Mouse (Mus musculus): ENCODE data around the gene Ptprcap.

The Ptprcap gene

DNA sequence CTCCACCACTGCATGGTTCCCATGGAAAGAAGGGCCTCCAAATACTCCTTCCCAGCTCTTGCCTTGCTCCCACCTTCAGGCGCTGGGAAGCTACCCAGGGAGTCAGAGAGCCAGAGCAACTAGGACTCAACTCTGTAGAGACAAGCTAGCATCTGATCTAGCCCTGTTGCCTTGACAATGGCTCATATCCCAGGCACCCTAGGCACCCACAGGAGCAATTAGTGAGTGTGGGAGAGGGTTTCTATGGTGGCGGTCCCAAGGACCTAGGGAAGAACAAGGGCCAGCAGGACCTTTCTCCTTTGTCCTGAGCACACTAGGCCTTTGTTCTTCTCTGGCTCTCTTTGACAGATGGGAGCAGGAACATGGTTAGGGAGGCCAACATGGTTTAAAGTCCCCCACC lies 30.3 kb downstream of the Ptprcap start:
- in situ Hi-C loops (cut with MboI; ENCODE audit: low pct_unique_long_range_greater_than_20kb in 1 of 2, low sequenced_read_pairs in 2 of 2, unreplicated experiment in 1 of 2) = no loop called here

- in situ Hi-C loops (cut with MboI; ENCODE audit: low pct_unique_long_range_greater_than_20kb in 1 of 2, low sequenced_read_pairs in 2 of 2, unreplicated experiment in 1 of 2) = no loop called here
These were observed 31.9 kb downstream of the Ptprcap start for GRCm38 (mm10) chr19:4184976-4185975.

GRCm38 (mm10) chr19:4187303-4187702 lies 33.9 kb downstream of the Ptprcap start:
- in situ Hi-C loops (cut with MboI; ENCODE audit: low pct_unique_long_range_greater_than_20kb in 1 of 2, low sequenced_read_pairs in 2 of 2, unreplicated experiment in 1 of 2) = no loop called here

GRCm38 (mm10) chr19:4189051-4189620 lies 35.7 kb downstream of the Ptprcap start:
- in situ Hi-C loops (cut with MboI; ENCODE audit: low pct_unique_long_range_greater_than_20kb in 1 of 2, low sequenced_read_pairs in 2 of 2, unreplicated experiment in 1 of 2) = no loop called here

DNA sequence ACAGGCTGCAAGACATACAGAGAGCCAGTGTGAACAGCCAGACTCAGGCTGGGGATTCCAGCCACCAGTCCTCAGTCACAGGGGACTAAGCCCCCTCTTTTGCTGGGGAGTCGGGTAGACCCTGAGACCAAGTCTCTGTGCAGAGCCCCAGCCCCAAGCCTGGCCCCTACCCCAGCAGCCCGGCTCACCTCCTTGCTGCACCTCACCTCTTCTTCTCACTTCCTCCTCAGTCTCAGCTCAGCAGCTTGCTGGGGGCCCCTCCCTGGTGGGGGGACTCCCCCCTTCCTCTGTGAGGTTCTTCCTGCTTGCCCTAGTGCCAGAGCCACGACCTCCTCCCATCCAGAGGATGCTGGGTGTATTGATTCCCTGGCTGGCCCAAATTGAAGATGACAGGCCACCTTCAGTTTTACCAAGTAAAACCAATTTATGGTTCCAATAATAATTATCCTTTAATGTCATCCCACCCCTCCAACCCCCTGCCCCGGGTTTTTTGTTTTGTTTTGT lies 37.5 kb downstream of the Ptprcap start, which contains the start of gene Tbc1d10c:
Gene Tbc1d10c (minus strand): TSS at position 454 of the 504 bp plus-strand sequence.
- in situ Hi-C loops (cut with MboI; ENCODE audit: low pct_unique_long_range_greater_than_20kb in 1 of 2, low sequenced_read_pairs in 2 of 2, unreplicated experiment in 1 of 2) = no loop called here

- in situ Hi-C loops (cut with MboI; ENCODE audit: low pct_unique_long_range_greater_than_20kb in 1 of 2, low sequenced_read_pairs in 2 of 2, unreplicated experiment in 1 of 2) = no loop called here
These were observed 38.3 kb downstream of the Ptprcap start, which contains the start of gene Ppp1ca for GRCm38 (mm10) chr19:4191528-4192250. Gene Ppp1ca (plus strand): TSS chr19:4192065.

DNA sequence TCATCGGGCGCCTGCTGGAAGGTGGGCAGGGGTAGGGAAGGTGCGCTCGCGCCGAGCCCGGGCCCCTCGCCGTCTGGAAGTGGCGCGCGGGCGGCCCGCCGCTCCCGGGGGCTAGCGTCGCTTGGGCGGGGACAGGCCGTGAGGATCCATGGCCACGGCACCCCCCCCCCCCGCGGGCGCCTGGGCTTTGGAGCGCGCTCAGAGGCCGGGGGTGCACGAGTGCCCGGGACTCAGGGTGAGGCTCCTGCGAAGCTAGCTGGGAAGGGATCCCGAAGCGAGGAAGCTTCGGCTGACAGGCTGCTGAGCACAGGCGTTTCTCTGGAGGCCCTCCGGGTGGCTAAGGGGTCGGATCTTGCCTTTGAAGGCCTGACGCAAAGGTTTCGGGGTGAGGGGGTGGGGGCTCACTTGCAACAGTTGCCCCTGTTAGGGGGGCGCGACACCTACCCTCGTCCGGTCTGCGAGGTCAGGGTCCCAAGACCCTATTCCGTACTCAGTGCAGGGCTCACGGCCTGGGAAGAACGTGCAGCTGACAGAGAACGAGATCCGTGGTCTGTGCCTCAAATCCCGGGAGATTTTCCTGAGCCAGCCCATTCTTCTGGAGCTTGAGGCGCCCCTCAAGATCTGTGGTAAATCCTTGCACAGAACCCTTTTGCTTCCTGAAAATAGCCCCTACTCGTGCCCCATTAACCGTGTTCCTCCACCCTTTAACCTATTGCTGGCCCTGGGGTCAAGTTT lies 39.0 kb downstream of the Ptprcap start:
- in situ Hi-C loops (cut with MboI; ENCODE audit: low pct_unique_long_range_greater_than_20kb in 1 of 2, low sequenced_read_pairs in 2 of 2, unreplicated experiment in 1 of 2) = no loop called here

DNA sequence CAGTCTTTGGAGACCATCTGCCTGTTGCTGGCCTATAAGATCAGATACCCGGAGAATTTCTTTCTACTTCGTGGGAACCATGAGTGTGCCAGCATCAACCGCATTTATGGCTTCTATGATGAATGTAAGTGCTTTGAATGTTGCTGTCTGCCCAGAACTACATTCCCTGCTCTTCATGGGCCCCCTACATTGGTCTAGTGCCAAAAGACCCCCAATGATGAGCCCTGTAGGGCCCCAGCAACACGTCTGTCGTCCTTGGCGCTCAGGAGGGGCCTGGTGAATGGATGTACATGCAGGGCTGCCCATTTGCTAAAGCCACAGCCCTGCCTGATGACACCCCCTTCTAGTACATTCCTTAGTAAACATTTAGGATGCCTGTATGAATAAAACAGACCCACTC lies 39.7 kb downstream of the Ptprcap start:
- in situ Hi-C loops (cut with MboI; ENCODE audit: low pct_unique_long_range_greater_than_20kb in 1 of 2, low sequenced_read_pairs in 2 of 2, unreplicated experiment in 1 of 2) = no loop called here

DNA sequence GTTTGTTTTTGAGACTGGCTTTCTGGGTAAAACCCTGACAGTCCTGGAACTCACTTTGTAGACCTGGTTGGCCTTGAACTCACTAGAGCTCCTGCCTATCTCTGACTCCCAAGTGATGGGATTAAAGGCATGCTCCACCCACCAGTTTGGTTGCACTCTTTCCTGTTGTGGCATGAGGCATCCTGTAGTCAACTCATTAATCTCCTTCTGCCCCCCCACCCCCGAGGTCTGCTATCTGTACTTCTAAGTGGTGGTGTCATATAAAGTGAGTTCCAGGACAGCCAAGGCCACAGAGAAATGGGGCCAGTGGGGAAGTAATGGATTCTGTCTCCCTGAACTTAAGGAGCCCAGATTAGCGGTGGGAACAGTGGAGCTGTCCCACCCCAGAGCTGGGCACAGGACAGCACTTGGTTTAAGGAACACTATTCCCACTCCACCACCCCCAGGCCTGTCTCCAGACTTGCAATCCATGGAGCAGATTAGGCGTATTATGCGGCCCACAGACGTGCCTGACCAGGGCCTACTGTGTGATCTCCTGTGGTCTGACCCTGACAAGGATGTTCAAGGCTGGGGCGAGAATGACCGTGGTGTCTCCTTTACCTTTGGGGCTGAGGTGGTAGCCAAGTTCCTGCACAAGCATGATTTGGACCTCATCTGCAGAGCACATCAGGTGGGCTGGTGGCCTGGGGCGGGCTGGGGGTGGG lies 40.8 kb downstream of the Ptprcap start:
- in situ Hi-C loops (cut with MboI; ENCODE audit: low pct_unique_long_range_greater_than_20kb in 1 of 2, low sequenced_read_pairs in 2 of 2, unreplicated experiment in 1 of 2) = no loop called here

GRCm38 (mm10) chr19:4194776-4195650 lies 41.6 kb downstream of the Ptprcap start:
- in situ Hi-C loops (cut with MboI; ENCODE audit: low pct_unique_long_range_greater_than_20kb in 1 of 2, low sequenced_read_pairs in 2 of 2, unreplicated experiment in 1 of 2) = no loop called here

DNA sequence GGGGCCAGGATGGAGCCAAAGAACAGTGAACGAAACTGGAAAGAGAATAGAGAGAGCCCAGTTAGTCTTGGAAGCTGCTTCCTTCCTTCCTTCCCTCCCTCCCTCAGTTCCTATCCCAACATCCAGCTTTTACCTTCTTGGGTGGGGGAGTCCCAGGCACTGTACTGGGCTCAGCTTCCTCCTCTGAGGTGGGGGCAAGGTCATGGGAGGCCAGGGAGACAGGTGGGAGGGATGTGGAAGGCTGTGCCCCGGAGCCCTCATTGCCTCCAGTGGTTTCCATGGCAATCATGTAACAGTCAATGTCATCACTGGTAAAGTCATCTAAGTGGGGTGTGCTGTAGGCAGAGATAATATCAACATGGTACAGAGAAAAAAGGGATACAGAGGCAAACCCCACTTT lies 42.6 kb downstream of the Ptprcap start:
- in situ Hi-C loops (cut with MboI; ENCODE audit: low pct_unique_long_range_greater_than_20kb in 1 of 2, low sequenced_read_pairs in 2 of 2, unreplicated experiment in 1 of 2) = no loop called here

DNA sequence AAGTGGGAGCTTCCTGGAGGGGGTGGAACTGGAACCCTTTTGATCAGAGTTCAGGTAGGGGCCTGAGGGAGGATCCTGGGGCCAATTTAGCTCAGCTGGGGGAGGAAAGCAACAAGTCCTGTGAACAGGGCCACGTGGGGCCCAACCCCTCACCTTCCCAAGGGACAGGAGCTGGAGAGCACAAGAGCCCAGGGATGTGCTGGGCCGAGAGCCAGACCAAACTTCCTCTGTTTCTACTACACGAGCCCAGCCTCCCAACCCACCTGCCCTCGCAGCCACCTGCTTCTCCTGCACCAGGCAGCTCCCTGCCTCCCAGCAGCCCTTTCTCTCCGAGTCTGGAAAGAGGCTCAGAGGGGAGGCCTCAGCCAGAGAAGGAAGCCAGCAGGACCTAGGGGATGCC lies 43.1 kb downstream of the Ptprcap start:
- in situ Hi-C loops (cut with MboI; ENCODE audit: low pct_unique_long_range_greater_than_20kb in 1 of 2, low sequenced_read_pairs in 2 of 2, unreplicated experiment in 1 of 2) = no loop called here

DNA sequence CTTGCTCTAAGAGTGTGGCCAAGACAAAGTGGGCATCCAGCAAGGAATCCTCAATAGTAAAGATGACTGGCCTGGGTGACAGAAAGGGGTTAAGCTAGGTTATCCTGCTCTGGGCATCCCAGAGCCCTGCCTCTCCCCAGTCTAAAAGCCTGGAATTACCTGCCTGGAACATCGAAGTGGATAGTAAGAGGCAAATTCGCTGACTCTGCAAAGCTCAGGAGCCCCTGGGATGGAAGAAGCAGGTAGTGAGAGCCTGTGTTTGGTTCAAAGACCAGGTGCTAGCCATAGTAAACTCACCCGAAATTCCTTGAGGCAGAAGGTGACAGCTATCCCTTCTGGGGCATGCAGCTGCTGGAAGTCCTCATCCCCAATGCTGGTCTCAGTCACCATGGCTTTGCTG lies 43.8 kb downstream of the Ptprcap start:
- in situ Hi-C loops (cut with MboI; ENCODE audit: low pct_unique_long_range_greater_than_20kb in 1 of 2, low sequenced_read_pairs in 2 of 2, unreplicated experiment in 1 of 2) = no loop called here

DNA sequence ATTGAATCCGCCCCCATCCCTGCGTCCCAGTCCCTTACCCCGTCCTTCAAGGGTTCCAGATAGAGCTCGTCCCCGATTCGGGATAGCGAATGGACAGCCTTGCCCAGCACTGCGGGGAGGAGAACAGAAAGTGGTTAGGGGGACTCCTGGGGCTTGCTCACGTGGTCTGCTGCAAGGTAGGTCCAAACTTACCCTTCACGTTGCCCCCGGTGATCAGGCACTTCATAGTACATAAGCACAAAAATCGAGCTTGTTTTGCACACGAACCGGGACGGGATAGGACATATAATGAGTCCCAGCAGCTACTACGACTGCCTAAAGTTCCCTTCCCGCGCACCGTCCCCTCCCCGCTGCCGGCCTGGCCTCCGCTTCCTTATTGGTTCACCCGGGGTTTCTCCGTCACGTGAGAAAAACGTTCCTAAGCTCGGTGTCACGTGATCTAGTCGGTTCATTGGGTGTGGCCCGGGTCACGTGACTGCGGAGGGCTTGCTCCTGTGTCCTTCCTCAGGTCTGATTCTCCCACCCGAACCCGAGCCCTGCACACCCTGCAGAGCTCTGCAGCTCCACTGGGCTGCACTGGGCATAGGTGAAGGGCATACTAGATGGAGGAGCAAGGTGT lies 48.0 kb downstream of the Ptprcap start, which contains the start of gene Rad9a:
Gene Rad9a (minus strand): TSS at position 372 of the 619 bp plus-strand sequence.
- in situ Hi-C loops (cut with MboI; ENCODE audit: low pct_unique_long_range_greater_than_20kb in 1 of 2, low sequenced_read_pairs in 2 of 2, unreplicated experiment in 1 of 2) = no loop called here

DNA sequence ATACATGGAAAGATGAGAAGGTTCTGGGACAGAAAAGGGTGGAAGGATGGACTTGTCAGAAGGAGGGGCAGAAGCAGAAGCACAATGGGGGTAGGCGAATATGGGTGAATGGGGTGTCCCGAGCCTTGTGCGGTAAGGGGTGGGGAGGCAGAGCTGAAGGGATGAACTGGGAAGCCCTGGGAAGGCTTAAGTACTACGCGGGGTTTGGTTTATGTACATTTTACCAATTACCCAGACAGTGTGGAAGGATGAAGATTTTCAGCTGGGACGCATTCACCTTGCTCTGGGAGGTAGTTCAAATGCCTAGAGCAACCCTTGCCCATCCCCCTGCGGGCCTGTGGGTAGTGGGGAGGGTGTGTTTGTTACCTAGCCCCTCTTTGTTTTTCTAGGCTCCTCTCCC lies 48.7 kb downstream of the Ptprcap start:
- in situ Hi-C loops (cut with MboI; ENCODE audit: low pct_unique_long_range_greater_than_20kb in 1 of 2, low sequenced_read_pairs in 2 of 2, unreplicated experiment in 1 of 2) = no loop called here

GRCm38 (mm10) chr19:4203148-4203547 lies 49.7 kb downstream of the Ptprcap start:
- in situ Hi-C loops (cut with MboI; ENCODE audit: low pct_unique_long_range_greater_than_20kb in 1 of 2, low sequenced_read_pairs in 2 of 2, unreplicated experiment in 1 of 2) = no loop called here
